Mouse (Mus musculus) mammary gland, adult 2 months (tissue): ENCODE measurements around the gene Eps15. TPM values are rescaled to one million over a fixed set of nuclear protein-coding genes. Genes with fewer than 3 reads are reported as not detected.

Experiments
- polyA plus RNA-seq: library from polyadenylated mRNA; depleted of rRNA; stranded (reverse); fragments of >200 nt; gene quantifications from 2 replicates; pipeline ENCODE4 v1.2.3, GENCODE M21; 2012; ENCODE audit warnings: low replicate concordance; rRNA removed

Eps15 gene
- polyA plus RNA-seq: 7.2 and 22.6 TPM in 2 replicates

DNA sequence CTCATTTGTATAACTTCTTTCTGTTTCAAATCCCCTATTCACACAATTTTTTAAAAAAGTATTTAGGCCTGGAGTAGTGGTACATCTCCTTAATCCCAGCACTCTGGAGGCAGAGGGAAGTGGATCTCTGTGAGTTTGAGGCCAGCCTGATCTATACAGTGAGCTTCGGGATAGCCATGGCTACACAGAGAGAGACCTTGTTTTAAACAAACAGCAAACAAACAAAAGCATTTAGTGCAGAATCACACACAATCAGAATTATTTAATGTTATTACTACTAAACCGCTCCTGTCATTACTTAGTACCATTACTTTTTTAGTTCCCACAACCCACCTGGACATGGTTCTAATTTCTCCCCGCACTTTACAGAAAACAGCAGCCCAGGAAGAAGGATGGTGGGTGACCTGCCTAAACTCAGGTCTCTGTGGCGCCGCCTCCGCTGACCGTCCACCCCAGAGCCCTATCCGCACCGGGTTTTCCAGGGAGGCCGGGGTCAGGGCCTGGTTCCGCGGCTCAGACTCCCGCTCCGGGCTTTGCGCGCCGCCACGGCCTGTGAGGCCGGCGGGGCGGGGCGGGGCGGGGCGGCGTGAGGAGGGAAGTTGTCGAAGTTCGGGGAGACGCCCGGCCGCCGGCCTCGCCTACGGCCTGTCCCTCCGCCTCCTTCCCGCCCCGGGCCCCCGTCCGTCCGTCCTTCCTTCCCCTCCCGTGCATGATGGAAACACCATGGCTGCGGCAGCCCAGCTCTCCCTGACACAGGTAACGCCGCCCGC is at the start of gene Eps15:
Eps15 (plus strand) TSS at position 580 of the 770 bp plus-strand sequence.

DNA sequence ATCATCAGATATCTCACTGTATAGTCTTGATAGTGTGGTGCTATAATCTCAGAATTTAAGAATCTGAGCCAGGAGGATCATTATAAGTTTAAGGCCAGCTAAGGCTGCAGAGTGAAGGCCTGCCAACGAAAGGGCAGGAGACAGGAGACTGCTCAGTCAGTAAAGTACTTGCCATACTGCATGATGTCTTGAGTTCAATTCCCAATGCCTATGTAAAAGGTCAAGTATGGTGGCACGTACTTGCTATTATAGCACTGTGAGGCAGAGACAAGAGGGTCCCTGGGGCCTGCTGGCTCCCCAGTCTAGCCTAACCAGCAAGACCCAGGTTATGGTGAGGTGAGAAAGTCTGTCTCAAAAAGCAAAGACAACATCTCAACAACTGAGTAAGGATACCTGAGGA is 45.9 kb upstream of the Eps15 start, which contains the start of gene Calr4:
Calr4 (plus strand) TSS at position 301 of the 400 bp plus-strand sequence.

DNA sequence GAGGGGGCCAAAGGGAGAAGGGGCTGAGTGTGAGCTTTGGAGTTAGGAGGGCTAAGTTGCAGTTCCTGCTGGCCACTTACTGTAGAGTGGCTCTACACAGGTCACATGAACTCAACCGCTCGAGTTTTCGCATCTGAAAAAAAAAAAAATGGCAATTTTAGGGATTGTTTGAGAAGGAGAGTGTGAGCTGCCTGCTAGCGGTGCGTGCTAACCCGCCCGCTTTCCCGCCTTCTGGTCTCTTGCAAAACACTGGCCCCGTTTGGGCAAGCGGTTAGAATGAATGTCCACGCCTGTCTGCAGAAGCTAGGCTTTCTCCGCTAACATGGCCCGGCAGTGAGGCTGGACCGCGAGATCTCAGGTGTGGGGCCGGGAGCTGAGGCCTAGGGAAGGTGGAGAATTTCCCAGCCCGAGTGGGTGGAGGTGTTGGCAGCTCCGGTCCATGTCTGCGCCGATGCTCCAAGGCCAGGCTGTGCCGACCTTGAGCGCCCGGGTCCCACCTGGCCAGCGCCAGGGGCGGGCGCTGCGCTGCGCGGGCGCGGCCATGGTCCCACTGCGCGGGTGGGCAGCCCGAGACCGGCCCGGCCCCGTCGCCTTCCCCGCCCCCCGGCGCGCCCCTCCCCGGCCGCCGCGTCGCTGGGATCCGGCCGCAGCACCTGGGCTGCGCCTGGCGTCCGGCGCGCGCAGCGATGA is 126.6 kb downstream of the Eps15 start, which contains the start of gene Ttc39a:
Ttc39a (plus strand) TSS at position 138 of the 690 bp plus-strand sequence.

Other genes with a start within 250 kb of the Eps15 start
- 91.4 and 247 TPM in 2 replicates for gene Osbpl9, start 78.0 kb upstream of the Eps15 start, polyA plus RNA-seq
- 0.10 TPM in 1 of 2 replicates, not detected in the other for gene Calr4, start 45.8 kb upstream of the Eps15 start, polyA plus RNA-seq
- gene Ttc39a, start 126.4 kb downstream of the Eps15 start, polyA plus RNA-seq: 14.1 and 14.7 TPM in 2 replicates
- 42.7 and 79.5 TPM in 2 replicates for gene Rnf11, start 204.5 kb downstream of the Eps15 start, polyA plus RNA-seq